Mouse (Mus musculus) bone marrow macrophage, adult 2 months (primary cell): ENCODE measurements around the gene Rhox11.

ENCODE experiments used
- CTCF ChIP-seq: IDR thresholded peaks from 2 replicates; pipeline ENCODE4 v1.5.1; 2012; ENCODE audit warnings: low read depth, mild to moderate bottlenecking, low read length, moderate library complexity
- POLR2A ChIP-seq: IDR thresholded peaks from 2 replicates; pipeline ENCODE4 v1.6.1; 2012; ENCODE audit warnings: mild to moderate bottlenecking, low read depth, low read length, borderline replicate concordance

GRCm38 (mm10) chrX:38085041-38085440 is at the start of gene Rhox11:
- TF ChIP-seq POLR2A = no peak
- TF ChIP-seq CTCF = no peak
